Mouse (Mus musculus): ENCODE data around the gene Eif2ak1.

Gene Eif2ak1

DNA sequence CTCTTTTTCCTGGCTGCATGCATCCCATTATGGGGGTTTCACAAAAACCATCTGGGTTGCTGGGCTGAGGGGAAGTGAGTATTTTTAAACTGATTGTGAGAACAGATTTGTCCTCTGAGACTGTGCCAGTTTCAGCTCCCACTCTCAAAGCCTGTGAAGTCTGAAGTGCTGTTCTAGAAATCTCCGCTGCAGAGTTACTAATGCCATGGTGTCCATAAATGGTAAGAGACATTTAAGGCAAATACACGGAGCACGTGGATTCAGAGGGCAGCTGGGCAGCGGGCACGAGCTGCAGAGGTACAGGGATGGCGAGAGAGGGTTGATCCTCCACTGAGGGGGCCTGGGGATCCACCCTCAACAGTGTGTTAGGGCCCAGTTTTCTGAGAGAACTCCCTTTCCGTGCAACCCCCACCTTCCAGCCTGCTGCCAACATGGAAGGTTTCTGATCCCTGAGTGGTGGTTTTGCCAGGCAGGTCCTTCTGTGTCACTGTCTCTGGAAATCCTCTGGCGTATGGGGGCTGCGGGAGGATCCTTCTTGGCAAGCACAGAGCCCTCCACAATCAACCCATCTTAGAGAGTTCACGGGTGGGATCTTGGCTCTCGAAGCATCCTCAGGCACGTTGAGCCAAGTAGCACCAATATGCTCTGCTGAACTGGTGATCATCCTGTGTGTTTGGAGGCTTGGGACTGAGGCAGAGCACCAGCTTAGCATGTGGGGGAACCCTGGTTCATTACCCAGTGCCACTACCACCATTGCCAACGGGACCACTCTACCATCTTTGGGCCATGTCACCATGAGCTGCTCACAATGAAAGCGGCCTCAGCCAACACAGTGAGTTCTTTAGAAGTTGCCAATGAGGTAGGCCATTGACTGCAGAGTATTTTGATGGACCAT lies 125.9 kb downstream of the Eif2ak1 start:
- ATAC-seq (ENCODE audit: insufficient number of reproducible peaks, low FRiP score, low TSS enrichment) = no peak

DNA sequence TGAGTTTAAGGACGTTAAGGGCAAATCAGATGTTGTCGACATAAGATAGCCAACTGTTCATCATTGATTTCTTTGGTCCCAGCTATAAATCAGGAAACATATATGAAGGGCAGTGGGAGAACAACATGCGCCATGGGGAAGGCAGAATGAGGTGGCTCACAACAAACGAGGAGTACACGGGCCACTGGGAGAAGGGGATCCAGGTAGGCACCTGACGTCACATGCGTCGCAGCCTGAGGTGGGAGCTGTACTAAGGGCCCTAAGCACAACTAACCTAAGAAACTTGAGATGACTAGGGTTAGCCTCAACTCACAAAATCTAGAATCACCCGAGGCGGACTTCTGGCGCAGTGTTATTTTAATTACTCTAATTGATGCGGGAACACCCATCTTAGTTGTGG lies 130.8 kb downstream of the Eif2ak1 start:
- no peak for ATAC-seq (ENCODE audit: insufficient number of reproducible peaks, low FRiP score, low TSS enrichment)

GRCm38 (mm10) chr5:143950016-143950415 lies 132.4 kb downstream of the Eif2ak1 start:
- no peak for ATAC-seq (ENCODE audit: insufficient number of reproducible peaks, low FRiP score, low TSS enrichment)

Measured in cerebellum, adult (tissue).